23 mouse cellular contexts compared by ENCODE assay signal in the genomic region with DNA sequence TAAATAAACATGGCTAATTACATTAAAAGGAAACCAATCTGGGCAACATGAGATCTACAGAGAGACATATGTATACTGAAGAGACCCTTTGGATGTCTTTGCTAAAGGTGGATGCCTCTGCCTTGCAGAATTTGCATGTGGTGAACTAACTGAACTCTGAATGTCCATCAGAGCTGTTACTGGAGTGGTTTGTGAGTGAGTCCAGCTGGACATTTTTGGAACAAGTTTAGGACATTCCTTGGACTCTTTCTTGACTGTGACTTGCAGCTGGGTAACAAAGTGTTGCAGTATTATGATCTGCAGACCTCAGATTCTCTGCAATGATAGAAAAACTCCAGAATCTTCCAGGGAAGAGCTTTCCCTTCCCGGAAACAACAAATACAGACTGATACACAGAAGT. TPM values are rescaled to one million over a fixed set of nuclear protein-coding genes. Genes with fewer than 3 reads are reported as not detected.
DNase-seq lines count a peak whose midpoint lies in the region; ATAC-seq and TF ChIP-seq lines count a peak whose summit lies in the region.
"Had no signal": no experiment of that assay in that cellular context is flagged by ENCODE, and none has a peak within 500 bp of the region (broad histone marks: within the 10 kb centered on the region; RNA-seq: fewer than 3 reads in every experiment).

No protein-coding gene starts in this region.

- TF ChIP-seq EP300 in lung, postnatal 0 days (IDR thresholded peaks at IDR 0.05) = no peak

- H3K9me3 ChIP-seq in heart, embryonic 10.5 days = no peaks in the 10 kb centered on the region
- no peaks in the 10 kb centered on the region for H3K9me3 ChIP-seq in lung, postnatal 0 days (ENCODE audit: low read length)
- H3K9me3 ChIP-seq in embryonic facial prominence, embryonic 10.5 days = no peaks in the 10 kb centered on the region
- H3K9me3 ChIP-seq: embryonic facial prominence, embryonic 13.5 days; forebrain, embryonic 13.5 days; hindbrain, embryonic 13.5 days; midbrain, embryonic 12.5 days had no signal

- no peak overlapping the region for H3K9ac ChIP-seq in lung, postnatal 0 days (replicated peaks; ENCODE audit: low read depth)
- H3K9ac ChIP-seq: embryonic facial prominence, embryonic 13.5 days; forebrain, embryonic 13.5 days; hindbrain, embryonic 13.5 days; liver, postnatal 0 days; midbrain, embryonic 12.5 days had no signal

- 77% methylated on average over 1 of the region's 1 CpGs for WGBS in heart, embryonic 10.5 days
- 70% methylated on average over 1 of the region's 1 CpGs for WGBS in lung, postnatal 0 days
- WGBS in embryonic facial prominence, embryonic 10.5 days = 82% methylated on average over 1 of the region's 1 CpGs

- no peaks in the 10 kb centered on the region for H3K27me3 ChIP-seq in heart, embryonic 10.5 days (ENCODE audit: insufficient read depth, poor library complexity, severe bottlenecking)
- H3K27me3 ChIP-seq in lung, postnatal 0 days (replicated peaks; ENCODE audit: insufficient read depth, low read length) = no peaks in the 10 kb centered on the region
- H3K27me3 ChIP-seq in embryonic facial prominence, embryonic 10.5 days (replicated peaks; ENCODE audit: low read depth, poor library complexity, severe bottlenecking) = peaks cover 84% of the 10 kb centered on the region

- H3K4me1 ChIP-seq in heart, embryonic 10.5 days = no peaks in the 10 kb centered on the region
- no peaks in the 10 kb centered on the region for H3K4me1 ChIP-seq in lung, postnatal 0 days (ENCODE audit: insufficient read depth, low read depth, low read length)
- no peaks in the 10 kb centered on the region for H3K4me1 ChIP-seq in embryonic facial prominence, embryonic 10.5 days
- H3K4me1 ChIP-seq: embryonic facial prominence, embryonic 13.5 days; forebrain, embryonic 13.5 days; hindbrain, embryonic 13.5 days; midbrain, embryonic 12.5 days had no signal

- no peaks in the 10 kb centered on the region for H3K36me3 ChIP-seq in heart, embryonic 10.5 days
- no peaks in the 10 kb centered on the region for H3K36me3 ChIP-seq in lung, postnatal 0 days (ENCODE audit: insufficient read depth, low read length)
- H3K36me3 ChIP-seq in embryonic facial prominence, embryonic 10.5 days (replicated peaks) = no peaks in the 10 kb centered on the region
- H3K36me3 ChIP-seq: embryonic facial prominence, embryonic 13.5 days; hindbrain, embryonic 13.5 days; midbrain, embryonic 12.5 days had no signal

- TF ChIP-seq CTCF in layer of hippocampus, adult 2 months (conservative IDR thresholded peaks at IDR 0.05) = no peak
- TF ChIP-seq CTCF in lung, postnatal 0 days (IDR thresholded peaks at IDR 0.05) = no peak

- DNase-seq in heart, postnatal 10 days = peak; percentile 36 to 44
- no peak for DNase-seq in heart, embryonic 10.5 days (ENCODE audit: low spot score)
- no peak for DNase-seq in layer of hippocampus, adult 2 months (ENCODE audit: low spot score in 2 of 2)
- no peak for DNase-seq in layer of hippocampus, adult 8-10 months (ENCODE audit: low spot score in 2 of 2)
- DNase-seq in lung, postnatal 0 days (ENCODE audit: low spot score) = peak; percentile 65
- DNase-seq in skeletal muscle tissue, adult 2 months (ENCODE audit: low read depth, low spot score) = peak; percentile 9
- DNase-seq in embryonic facial prominence, embryonic 10.5 days (ENCODE audit: low spot score) = no peak
- DNase-seq: adrenal gland, postnatal 14 days; cerebellum, adult 2 months; cerebellum, postnatal 25 days; kidney, adult 18-20 months; layer of hippocampus, postnatal 36 days; liver, postnatal 0 days; thymus, adult 2 months had no signal

- H3K27ac ChIP-seq in heart, embryonic 10.5 days = no peak overlapping the region
- H3K27ac ChIP-seq in layer of hippocampus, adult 2 months = peak overlapping the region; percentile 29; the same call in 1 of the 2 replicates
- H3K27ac ChIP-seq in lung, postnatal 0 days (ENCODE audit: low read length) = no peak overlapping the region
- no peak overlapping the region for H3K27ac ChIP-seq in embryonic facial prominence, embryonic 10.5 days (replicated peaks)
- H3K27ac ChIP-seq: embryonic facial prominence, embryonic 13.5 days; forebrain, embryonic 13.5 days; hindbrain, embryonic 13.5 days; midbrain, embryonic 12.5 days; stomach, postnatal 0 days had no signal

- intact Hi-C loops in heart, postnatal 10 days (cut with DNase I) = no loop called here

- no peak overlapping the region for H3K4me2 ChIP-seq in lung, postnatal 0 days (replicated peaks; ENCODE audit: low read depth, low read length)
- H3K4me2 ChIP-seq: embryonic facial prominence, embryonic 13.5 days; forebrain, embryonic 13.5 days; heart, embryonic 11.5 days; hindbrain, embryonic 13.5 days; midbrain, embryonic 12.5 days had no signal

- ATAC-seq in lung, postnatal 0 days = peak; percentile 82
- ATAC-seq: activated CD4-positive, CD25-positive, alpha-beta regulatory T cell, adult 4 months; forebrain, embryonic 13.5 days; inflammation-experienced regulatory T-cells, adult 6 months; liver, postnatal 0 days had no signal

- no peak overlapping the region for H3K4me3 ChIP-seq in heart, embryonic 10.5 days
- H3K4me3 ChIP-seq in layer of hippocampus, adult 2 months = no peak overlapping the region
- no peak overlapping the region for H3K4me3 ChIP-seq in lung, postnatal 0 days (ENCODE audit: low read depth, low read length)
- no peak overlapping the region for H3K4me3 ChIP-seq in embryonic facial prominence, embryonic 10.5 days
- H3K4me3 ChIP-seq: embryonic facial prominence, embryonic 13.5 days; erythroblast, embryonic 14.5 days; forebrain, embryonic 13.5 days; hindbrain, embryonic 13.5 days; midbrain, embryonic 12.5 days had no signal

RNA-seq across cellular contexts. Expression of gene Gpm6b, which starts 41.1 kb away (rescaled TPM):
- total RNA-seq in heart, postnatal 10 days (2021) = 1 to 10 TPM; 8.2 to 9.5 TPM
- polyA plus RNA-seq in heart, embryonic 10.5 days (2016; fragmentation: Nextera tagmentation; extraction: Ambion mirVana) = 3.2 and 4.5 TPM in 2 replicates
- total RNA-seq in layer of hippocampus, adult 2 months (2021) = 100 to 1,000 TPM; 664 to 679 TPM
- 100 to 1,000 TPM; 610 to 714 (median 661) TPM for total RNA-seq in layer of hippocampus, adult 8-10 months (2022)
- polyA plus RNA-seq in lung, postnatal 0 days (2015; fragmentation: Nextera tagmentation; extraction: Ambion mirVana) = 42.4 and 47.9 TPM in 2 replicates
- 27.1 and 32.0 TPM in 2 replicates for polyA plus RNA-seq in embryonic facial prominence, embryonic 10.5 days (2016; fragmentation: Nextera tagmentation; extraction: Ambion mirVana)

Comparison
In these comparisons a context has a peak if more than half of its experiments do, and no peak if none do; other contexts are left out.
1. DNase-seq: peak in heart, postnatal 10 days (2 of 2), lung, postnatal 0 days (single experiment) and skeletal muscle tissue, adult 2 months (single experiment); none in heart, embryonic 10.5 days (single experiment), layer of hippocampus, adult 2 months (0 of 2), layer of hippocampus, adult 8-10 months (0 of 2) and embryonic facial prominence, embryonic 10.5 days (single experiment).
2. RNA of gene Gpm6b, which starts 41.1 kb away (total RNA-seq): 610 to 714 TPM in layer of hippocampus, adult 8-10 months and 664 to 679 TPM in layer of hippocampus, adult 2 months; 8.2 to 9.5 TPM in heart, postnatal 10 days; every median in the first group is over 10 times any median in the second.